Mouse (Mus musculus) adrenal gland, adult 2 months (tissue): ENCODE data around the gene Eml4. TPM values are rescaled to one million over a fixed set of nuclear protein-coding genes. Genes with fewer than 3 reads are reported as not detected.

Experiments used
- DNase-seq: peaks from one replicate; pipeline ENCODE4 v3.0.0; 2021
- polyA plus RNA-seq: library from polyadenylated mRNA; depleted of rRNA; stranded (reverse); fragments of >200 nt; gene quantifications from 2 replicates; pipeline ENCODE4 v1.2.3, GENCODE M21; 2012; rRNA removed
- total RNA-seq, 2 experiments: library from RNA; stranded (reverse); gene quantifications; 2 replicates each; pipeline ENCODE4 v1.2.3; 2021

Eml4 gene
- total and polyA plus RNA-seq, 3 experiments = 3.8 to 18.7 (median 16.3) TPM

DNA sequence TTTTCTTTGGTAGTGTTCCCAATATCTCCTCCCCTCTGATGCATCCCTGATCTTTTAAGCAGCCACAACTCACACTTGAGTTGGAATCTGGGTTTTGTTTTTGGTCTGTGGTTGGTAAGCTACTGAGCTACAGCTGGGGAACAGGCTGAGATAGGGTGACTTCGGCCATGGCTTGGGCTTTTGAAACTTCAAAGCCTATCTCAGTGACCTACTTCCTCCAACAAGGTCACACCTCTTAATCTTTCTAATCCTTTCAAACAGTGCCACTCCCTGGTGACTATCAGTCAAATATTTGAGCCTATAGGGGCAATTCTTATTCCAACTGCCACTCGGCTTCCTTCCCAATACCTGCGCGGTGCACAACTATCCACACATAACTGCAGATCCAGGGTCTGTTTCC is 149.0 kb downstream of the Eml4 start:
- DNase-seq = no peak

DNA sequence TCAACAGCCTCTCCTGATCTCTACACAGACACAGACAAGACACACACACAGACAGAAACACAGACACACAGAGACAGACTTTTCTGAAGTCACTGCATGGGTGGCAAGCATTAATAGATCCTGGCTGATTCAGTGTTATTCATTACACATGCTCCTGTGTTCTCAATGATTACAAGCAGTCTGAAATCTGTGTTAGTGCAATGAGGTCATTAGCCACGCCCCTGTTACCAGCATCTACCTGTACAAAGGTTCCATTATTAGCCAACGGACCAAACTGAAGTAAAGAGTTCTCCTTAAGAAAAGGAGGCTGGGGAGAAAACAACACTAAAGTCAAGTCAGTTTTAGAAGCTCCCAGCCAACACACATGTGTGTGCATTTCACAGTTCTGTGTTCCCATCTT is 153.0 kb downstream of the Eml4 start:
- no peak for DNase-seq

DNA sequence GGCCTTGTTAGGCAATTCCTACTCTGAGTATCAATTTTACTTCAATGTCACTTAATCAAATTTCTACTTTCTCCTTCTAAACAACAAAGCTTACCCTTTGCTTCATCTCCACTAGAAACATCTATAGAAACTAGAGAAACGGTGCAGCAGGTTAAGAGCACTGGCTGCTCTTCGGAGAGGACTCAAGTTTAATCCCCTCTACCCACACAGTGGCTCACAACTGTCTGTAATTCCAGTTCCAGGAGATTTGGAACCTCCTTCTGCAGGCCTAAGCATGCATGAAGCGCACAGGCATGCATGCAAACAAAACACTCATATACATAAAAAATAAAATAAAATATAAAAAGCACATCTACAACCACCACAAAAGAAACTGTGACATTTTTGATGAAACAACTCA is 161.4 kb downstream of the Eml4 start:
- DNase-seq = no peak

DNA sequence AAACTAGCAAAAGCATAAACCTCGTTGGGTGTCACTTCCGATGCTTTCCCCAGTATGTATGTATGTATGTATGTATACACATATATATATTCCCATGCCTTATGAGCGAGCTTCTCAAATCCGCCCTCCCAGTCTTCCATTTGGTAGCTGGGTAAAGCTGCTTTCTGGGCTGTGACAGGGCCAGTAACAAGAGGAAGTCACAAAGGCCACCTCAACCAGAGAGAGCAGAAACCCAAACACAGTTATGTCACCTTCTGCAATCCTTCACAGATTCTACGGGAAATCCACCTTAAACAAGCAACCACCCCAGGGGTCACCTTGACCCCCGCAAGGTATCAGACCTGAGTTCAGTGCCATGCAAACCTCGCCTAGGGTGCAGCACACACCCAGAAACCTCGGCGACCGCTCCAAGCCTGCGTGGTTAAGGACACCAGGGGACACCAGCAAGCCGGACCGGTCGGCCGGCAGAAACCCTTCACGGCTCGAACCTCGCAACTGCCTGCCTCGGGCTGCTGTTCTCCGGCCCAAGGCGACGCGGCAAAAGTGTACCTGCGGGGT is 163.0 kb downstream of the Eml4 start:
- no peak for DNase-seq

DNA sequence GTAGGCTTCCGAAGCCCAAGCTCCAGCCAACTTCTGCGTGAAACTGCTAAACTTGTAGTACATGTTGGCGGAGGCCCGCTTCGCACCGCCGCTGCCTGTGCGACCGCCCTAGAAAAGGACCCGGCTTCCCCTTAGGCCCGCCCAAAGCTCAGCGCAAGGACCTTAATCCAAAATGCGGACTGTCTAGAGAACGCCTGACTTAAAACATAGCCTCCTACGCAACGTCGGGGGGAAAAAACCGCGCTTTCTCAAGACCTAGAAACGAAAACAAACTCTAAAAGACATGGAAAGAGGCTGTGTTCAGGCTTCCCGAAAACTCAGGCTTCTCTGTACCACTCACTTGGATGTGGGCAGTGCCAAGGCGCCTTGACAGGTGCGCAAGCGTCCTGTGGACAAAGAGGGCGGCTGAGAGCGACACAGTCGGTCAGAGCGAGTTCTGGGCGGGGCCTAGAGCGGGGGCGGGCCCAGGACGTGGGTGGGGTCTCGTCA is 163.5 kb downstream of the Eml4 start:
- peak; percentile 92 for DNase-seq

DNA sequence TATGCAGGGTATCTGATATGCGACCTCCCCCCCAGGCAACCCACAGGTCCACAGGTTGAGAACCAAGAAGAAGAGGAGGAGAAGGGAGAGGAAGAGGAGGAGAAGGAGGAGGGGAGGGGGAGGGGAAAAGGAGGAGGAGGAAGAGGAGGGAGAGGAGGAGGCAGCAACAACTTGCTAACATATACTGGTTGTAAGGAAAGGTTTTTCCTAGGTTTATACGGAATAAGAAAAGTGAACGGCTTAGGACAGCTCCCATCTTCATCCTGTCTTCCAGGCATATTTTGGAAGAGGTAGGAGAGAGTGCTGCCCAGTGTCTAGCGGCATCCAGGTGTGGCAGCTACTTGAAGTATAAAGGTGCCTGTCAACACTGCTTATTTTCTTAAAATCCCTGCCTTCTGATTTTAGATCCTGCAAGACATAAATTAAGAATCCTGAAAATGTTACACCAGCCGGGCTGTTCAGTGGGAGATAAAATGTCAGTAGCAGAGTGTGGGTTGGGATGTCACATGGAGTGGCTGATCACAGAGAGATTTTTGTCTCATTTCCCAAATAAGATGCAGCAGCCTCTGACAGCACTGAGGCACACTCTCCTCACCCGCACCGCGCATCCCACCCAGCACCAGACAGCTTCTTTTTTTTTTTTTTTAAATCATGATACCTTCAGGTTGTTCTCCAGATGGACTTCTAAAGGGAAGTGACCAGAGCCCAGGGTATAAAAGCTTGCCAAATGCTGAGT is 166.7 kb downstream of the Eml4 start, which contains the start of gene Cox7a2l:
Gene Cox7a2l (minus strand): TSS at position 51 of the 736 bp plus-strand sequence.
- no peak for DNase-seq

DNA sequence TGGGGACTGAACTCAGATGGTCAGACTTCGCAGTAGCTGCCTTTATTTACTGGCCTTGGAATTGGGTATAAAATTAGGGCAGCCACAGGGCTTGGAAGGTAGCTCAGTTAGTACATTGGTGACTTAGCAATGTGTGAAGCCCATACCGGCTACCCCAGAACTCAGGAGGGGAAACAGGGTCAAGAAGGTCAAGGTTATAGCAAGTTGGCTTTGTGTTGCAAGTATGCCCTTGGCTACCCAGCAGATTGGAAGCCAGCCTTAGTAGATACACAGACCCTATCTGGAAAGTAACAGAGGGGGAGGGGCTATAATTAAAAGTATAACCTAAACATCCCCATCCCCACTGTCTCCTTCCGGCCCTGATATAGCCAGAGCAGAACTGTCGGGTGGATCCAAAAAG is 171.2 kb downstream of the Eml4 start:
- no peak for DNase-seq

DNA sequence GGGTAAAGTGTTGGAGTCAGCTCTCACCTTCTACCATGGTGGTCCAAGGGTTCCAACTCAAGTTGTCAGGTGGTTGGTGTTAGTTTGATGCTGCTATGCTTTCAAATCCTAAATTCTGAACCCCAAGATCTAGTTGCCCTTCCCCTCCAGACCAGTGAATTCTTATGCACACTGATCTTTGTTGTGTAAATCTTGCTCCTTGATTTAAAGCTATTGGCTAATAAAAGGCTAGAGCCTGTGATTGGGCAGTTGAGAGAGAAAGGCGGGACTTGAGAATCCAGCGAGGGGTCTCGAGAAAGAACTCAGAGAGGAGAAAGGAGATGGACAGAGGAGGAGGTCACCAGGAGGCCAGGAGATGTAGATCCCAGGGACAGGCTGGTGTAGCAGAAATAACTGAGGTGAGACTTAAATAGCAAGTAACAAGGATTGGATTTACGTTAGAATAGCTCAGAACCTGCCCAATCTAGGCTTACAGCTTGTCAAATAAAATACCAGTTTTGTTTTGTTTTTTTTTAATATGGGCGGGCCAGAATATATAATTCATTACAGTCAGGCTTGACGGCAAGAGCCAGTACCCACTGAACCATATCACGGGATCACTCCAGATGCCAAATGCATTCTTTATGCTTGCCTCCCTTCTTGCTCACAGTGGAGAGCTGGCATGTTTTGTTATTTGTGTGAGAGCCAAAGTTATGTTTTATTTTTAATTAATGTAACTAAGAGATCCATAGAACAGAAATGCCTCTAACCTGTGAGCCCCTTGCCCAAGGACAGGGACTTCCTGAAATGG is 172.1 kb downstream of the Eml4 start:
- DNase-seq = no peak

DNA sequence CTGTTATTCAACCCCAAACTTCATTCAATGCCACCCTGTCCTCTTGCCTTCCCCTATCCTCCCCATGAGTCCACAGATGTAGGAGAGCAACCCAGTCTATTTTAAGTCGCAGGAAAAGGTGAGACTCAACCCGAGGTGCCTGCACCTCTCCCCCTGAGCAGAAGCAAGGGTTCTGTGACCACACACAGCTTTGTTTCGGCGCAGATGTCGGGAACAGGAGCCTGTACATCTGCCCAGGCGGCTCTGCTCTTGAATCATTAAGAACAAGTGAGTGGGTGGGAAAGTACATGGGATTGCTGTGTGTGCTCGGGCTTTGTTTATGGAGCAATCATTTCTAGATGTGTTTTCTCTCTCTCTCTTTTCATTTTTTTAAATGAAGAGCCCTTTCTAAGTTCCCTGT is 174.0 kb downstream of the Eml4 start:
- no peak for DNase-seq

DNA sequence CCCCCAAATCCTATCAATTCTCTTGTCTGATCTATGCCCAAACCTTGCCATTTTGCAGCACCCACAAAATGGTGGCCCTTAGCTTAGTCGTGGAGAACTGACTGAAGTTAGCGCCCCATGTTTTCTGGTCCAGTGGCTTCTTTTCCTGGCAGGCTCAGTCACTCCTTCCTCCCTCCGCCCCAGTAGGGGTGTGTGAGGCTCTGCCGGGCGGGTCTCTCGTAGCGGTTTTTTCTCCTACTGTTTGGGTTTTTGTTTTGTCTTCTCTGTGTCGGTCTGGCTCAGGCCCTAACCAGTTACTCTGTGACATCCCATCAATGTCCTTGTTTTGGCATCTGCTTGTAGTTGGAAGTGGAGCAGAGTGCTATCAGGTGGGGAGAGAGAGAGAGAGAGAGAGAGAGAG is 174.9 kb downstream of the Eml4 start:
- no peak for DNase-seq

DNA sequence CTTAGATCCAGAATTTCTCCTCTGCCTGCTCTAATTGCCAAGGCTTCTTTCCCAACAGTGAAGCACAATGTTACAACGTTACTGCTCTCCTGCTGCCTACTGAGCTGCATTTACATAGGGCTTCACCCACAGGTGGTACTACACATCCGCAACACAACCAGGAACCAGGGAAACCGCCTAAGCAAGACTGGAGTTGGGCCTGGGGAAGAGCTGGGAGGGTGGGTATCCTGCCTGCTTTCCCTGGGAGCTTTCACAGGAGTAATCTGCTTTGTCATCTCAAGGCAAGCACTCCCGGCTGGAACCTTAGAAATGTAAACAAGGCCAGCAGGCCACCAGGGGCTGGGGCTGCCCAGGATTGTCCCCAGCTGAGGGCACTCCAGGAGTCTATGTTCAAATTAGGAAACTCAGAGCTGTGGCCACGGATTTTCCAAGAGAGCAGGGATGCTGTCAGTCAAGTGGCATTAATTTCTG is 175.4 kb downstream of the Eml4 start:
- DNase-seq = no peak

DNA sequence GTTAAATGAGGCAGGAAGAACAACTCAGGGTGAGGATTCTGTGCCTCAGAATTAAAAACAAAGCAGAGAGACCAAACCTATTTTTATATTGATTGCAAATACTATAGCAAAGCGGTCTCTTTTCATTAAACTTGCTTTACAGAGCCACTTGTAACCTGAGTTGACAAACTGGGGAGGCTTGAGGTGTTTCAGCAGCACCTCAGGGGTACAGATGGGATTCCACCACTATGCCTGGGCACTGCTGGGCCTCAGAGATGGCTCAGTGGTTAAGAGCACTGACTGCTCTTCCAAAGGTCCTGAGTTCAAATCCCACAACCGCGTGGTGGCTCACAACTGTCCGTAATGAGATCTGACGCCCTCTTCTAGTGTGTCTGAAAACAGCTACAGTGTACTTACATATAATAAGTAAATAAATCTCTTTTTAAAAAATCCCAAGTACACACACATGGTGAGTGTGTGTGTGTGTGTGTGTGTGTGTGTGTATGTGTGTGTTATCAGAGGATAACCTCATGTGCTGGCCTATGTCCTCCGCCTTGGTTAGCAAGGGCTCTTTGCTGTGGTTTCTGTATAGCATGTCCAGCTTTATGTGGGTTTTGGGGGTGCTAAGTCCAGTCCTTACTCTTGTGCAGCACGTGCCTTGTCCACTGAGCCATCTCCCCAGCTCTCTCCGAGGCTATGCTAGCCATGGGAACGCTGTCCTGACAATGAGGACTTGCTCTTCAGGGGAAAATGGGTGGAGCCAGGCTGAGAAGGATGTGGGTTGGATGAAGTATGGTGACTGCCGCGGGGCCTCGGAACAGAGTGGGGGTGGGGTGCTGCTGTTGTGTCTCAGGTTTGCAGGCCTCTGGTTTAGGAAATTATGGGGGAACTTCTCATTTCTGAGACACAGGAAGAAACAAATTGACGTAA is 176.1 kb downstream of the Eml4 start:
- DNase-seq = peak; percentile 31

DNA sequence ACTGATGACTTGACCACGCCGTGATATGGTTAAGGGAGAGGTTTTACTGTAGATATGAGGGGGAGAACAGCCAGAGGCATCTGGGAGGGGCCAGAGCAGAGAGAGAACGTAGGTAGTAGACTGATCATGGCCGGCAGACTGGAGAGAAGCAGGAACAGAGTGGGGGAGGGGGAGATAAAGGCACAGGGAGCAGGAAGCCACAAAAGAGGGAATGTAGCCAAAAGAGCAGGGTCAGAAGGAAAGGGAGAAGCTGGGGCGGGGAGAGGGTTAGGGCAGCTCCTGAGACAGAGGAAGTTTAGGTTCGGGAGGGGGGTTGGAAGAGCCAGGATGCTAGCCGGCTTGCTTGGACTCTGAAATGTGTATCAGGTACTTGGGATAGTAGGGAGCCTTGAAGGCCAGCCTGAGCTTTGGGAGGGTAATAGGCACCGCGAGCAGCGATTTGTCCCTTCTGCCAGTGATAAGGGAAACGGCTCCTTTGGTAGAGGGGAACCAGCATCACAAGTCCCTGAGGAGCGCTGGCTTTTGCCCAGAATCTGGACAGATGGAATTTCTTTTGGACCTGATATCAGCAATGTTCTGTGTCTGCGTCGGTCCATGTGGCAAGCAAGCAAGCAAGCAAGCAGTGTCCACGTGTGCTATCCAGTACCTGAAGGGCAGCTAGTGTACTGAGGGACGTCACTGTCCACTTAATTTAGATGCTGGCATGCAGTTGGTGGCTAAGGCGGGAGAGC is 177.1 kb downstream of the Eml4 start:
- peak; percentile 54 for DNase-seq

Other genes with a start within 250 kb of the Eml4 start
- gene Pkdcc, start 135.6 kb upstream of the Eml4 start, total RNA-seq = 10 to 100 TPM; 48.7 to 77.8 TPM
- 437 and 633 TPM in 2 replicates for gene Pkdcc, start 135.6 kb upstream of the Eml4 start, polyA plus RNA-seq
- 100 to 1,000 TPM; 141 to 185 TPM for gene Cox7a2l, start 166.4 kb downstream of the Eml4 start, total RNA-seq
- gene Cox7a2l, start 166.4 kb downstream of the Eml4 start, polyA plus RNA-seq = 68.7 and 87.2 TPM in 2 replicates